In the genomic region with DNA sequence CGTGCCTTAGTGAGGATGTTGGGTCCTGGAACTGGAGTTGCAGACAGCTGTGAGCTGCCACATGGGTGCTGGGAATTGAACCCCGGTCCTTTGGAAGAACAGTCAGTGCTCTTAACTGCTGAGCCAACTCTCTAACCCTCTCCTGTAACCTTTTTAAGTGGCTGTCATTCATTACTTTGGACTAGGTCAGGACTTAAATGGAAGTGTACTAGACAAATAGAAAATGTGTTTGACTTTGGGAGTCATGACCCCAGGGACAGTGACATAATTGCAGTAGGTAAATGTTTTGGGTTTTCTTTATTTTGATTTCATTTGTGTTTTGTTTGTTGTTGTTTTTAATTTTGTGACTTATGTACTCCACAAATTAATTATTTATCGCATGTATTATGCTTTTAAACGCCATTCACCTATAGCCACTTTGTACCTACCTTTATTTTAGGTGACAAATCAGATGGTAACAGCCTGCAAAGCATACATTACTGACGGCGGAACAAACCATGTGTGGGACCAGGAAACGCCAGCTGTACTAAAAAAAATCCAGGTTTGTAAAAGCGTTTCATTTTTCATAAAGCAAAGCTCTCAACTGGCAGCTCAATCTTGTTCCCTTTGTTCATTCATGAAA, we compare ENCODE assay signal across 8 mouse cellular contexts. TPM values are rescaled to one million over a fixed set of nuclear protein-coding genes. Genes with fewer than 3 reads are reported as not detected.
A peak's percentile ranks its signal among the peaks of the same experiment; 100 is the strongest.
DNase-seq lines count a peak whose midpoint lies in the region; ATAC-seq and TF ChIP-seq lines count a peak whose summit lies in the region.

No protein-coding gene starts in this region.

- peak overlapping the region; percentile 58 for H3K27ac ChIP-seq in layer of hippocampus, adult 2 months
- H3K27ac ChIP-seq in forebrain, embryonic 12.5 days = no peak overlapping the region
- H3K27ac ChIP-seq in limb, embryonic 12.5 days = peak overlapping the region; percentile 77
- H3K27ac ChIP-seq in neural tube, embryonic 12.5 days = no peak overlapping the region

- no peaks in the 10 kb centered on the region for H3K27me3 ChIP-seq in forebrain, embryonic 12.5 days
- H3K27me3 ChIP-seq in limb, embryonic 12.5 days = no peaks in the 10 kb centered on the region
- H3K27me3 ChIP-seq in neural tube, embryonic 12.5 days (replicated peaks) = no peaks in the 10 kb centered on the region

- no peak for TF ChIP-seq CTCF in layer of hippocampus, adult 2 months (conservative IDR thresholded peaks at IDR 0.05)

- no peak overlapping the region for H3K9ac ChIP-seq in forebrain, embryonic 12.5 days
- 0 out of 2 replicates have a peak overlapping the region, but pooled peaks have one; percentile 37 for H3K9ac ChIP-seq in limb, embryonic 12.5 days (replicated peaks)
- H3K9ac ChIP-seq in neural tube, embryonic 12.5 days = no peak overlapping the region

- H3K4me1 ChIP-seq in forebrain, embryonic 12.5 days = peaks cover 4% of the 10 kb centered on the region
- peaks cover 21% of the 10 kb centered on the region for H3K4me1 ChIP-seq in limb, embryonic 12.5 days (replicated peaks)
- no peaks in the 10 kb centered on the region for H3K4me1 ChIP-seq in neural tube, embryonic 12.5 days

- H3K4me2 ChIP-seq in forebrain, embryonic 12.5 days = peak overlapping the region; percentile 51
- H3K4me2 ChIP-seq in limb, embryonic 12.5 days = peak overlapping the region; percentile 53
- H3K4me2 ChIP-seq in neural tube, embryonic 12.5 days (replicated peaks) = peak overlapping the region; percentile 55

- no peak for DNase-seq in layer of hippocampus, adult 2 months (ENCODE audit: low spot score in 2 of 2)
- no peak for DNase-seq in layer of hippocampus, adult 8-10 months (ENCODE audit: low spot score in 2 of 2)
- DNase-seq in retina, embryonic 14.5 days (ENCODE audit: low spot score) = no peak
- DNase-seq in adrenal gland, postnatal 14 days = no peak
- DNase-seq in testis, postnatal 10 days (ENCODE audit: low spot score) = no peak

- WGBS in forebrain, embryonic 12.5 days = 62% methylated on average over 8 of the region's 8 CpGs
- WGBS in limb, embryonic 12.5 days = 58% methylated on average over 8 of the region's 8 CpGs
- WGBS in neural tube, embryonic 12.5 days = 60% methylated on average over 8 of the region's 8 CpGs

- ATAC-seq in forebrain, embryonic 12.5 days (ENCODE audit: low FRiP score) = no peak
- ATAC-seq in limb, embryonic 12.5 days (ENCODE audit: insufficient number of reproducible peaks, insufficient read depth, low FRiP score, low TSS enrichment, low read depth) = no peak
- no peak for ATAC-seq in neural tube, embryonic 12.5 days (ENCODE audit: low FRiP score, low read depth)

- H3K9me3 ChIP-seq in forebrain, embryonic 12.5 days = no peaks in the 10 kb centered on the region
- H3K9me3 ChIP-seq in limb, embryonic 12.5 days = no peaks in the 10 kb centered on the region; the same call in 1 of the 2 replicates
- H3K9me3 ChIP-seq in neural tube, embryonic 12.5 days = 0 out of 2 replicates have a peak, but pooled peaks cover under 1% of the 10 kb centered on the region

- H3K4me3 ChIP-seq in layer of hippocampus, adult 2 months = peak overlapping the region; percentile 52
- peak overlapping the region; percentile 35 for H3K4me3 ChIP-seq in forebrain, embryonic 12.5 days (replicated peaks)
- H3K4me3 ChIP-seq in limb, embryonic 12.5 days (replicated peaks) = peak overlapping the region; percentile 39
- peak overlapping the region; percentile 16 for H3K4me3 ChIP-seq in neural tube, embryonic 12.5 days

- H3K36me3 ChIP-seq in forebrain, embryonic 12.5 days (replicated peaks) = no peaks in the 10 kb centered on the region
- H3K36me3 ChIP-seq in limb, embryonic 12.5 days = no peaks in the 10 kb centered on the region
- no peaks in the 10 kb centered on the region for H3K36me3 ChIP-seq in neural tube, embryonic 12.5 days

RNA-seq across cellular contexts. Expression of gene Glo1, which starts 31.0 kb away (rescaled TPM):
- total RNA-seq in layer of hippocampus, adult 2 months (2021) = 100 to 1,000 TPM; 194 to 199 TPM
- total RNA-seq in layer of hippocampus, adult 8-10 months (2022) = 100 to 1,000 TPM; 183 to 193 (median 187) TPM
- polyA plus RNA-seq in forebrain, embryonic 12.5 days (2016; fragmentation: Nextera tagmentation; extraction: Ambion mirVana) = 233 and 241 TPM in 2 replicates
- 233 TPM in 2 replicates for polyA plus RNA-seq in limb, embryonic 12.5 days (2016; fragmentation: Nextera tagmentation; extraction: Ambion mirVana)
- 183 and 190 TPM in 2 replicates for polyA plus RNA-seq in neural tube, embryonic 12.5 days (2016; fragmentation: Nextera tagmentation; extraction: Ambion mirVana)
- total RNA-seq in adrenal gland, postnatal 14 days (2021) = 105 and 123 TPM in 2 replicates

RNA-seq across cellular contexts. Expression of gene Dnah8, which starts 33.5 kb away (rescaled TPM):
- 1 to 10 TPM; 2.4 to 3.5 TPM for total RNA-seq in layer of hippocampus, adult 2 months (2021)
- total RNA-seq in layer of hippocampus, adult 8-10 months (2022) = 1 to 10 TPM; 1.7 to 2.2 (median 2.0) TPM
- 0.98 and 1.4 TPM in 2 replicates for polyA plus RNA-seq in forebrain, embryonic 12.5 days (2016; fragmentation: Nextera tagmentation; extraction: Ambion mirVana)
- 0.86 and 1.6 TPM in 2 replicates for polyA plus RNA-seq in limb, embryonic 12.5 days (2016; fragmentation: Nextera tagmentation; extraction: Ambion mirVana)
- 0.84 and 1.4 TPM in 2 replicates for polyA plus RNA-seq in neural tube, embryonic 12.5 days (2016; fragmentation: Nextera tagmentation; extraction: Ambion mirVana)
- 1.3 and 2.7 TPM in 2 replicates for total RNA-seq in adrenal gland, postnatal 14 days (2021)

Comparison
In these comparisons a context has a peak if more than half of its experiments do, and no peak if none do; other contexts are left out.
1. H3K27ac ChIP-seq: peak in layer of hippocampus, adult 2 months (single experiment) and limb, embryonic 12.5 days (single experiment); none in forebrain, embryonic 12.5 days (single experiment) and neural tube, embryonic 12.5 days (single experiment).
2. Peak in every context shown above with its lines, with median percentiles within 50 percentile points of each other: H3K4me3 ChIP-seq and H3K4me2 ChIP-seq.